Mouse (Mus musculus): ENCODE results near the gene Btn2a2. TPM values are rescaled to one million over a fixed set of nuclear protein-coding genes. Genes with fewer than 3 reads are reported as not detected.

Gene Btn2a2
- total RNA-seq, 2 experiments from 2014 or later, result 0.65 to 1.4 TPM

DNA sequence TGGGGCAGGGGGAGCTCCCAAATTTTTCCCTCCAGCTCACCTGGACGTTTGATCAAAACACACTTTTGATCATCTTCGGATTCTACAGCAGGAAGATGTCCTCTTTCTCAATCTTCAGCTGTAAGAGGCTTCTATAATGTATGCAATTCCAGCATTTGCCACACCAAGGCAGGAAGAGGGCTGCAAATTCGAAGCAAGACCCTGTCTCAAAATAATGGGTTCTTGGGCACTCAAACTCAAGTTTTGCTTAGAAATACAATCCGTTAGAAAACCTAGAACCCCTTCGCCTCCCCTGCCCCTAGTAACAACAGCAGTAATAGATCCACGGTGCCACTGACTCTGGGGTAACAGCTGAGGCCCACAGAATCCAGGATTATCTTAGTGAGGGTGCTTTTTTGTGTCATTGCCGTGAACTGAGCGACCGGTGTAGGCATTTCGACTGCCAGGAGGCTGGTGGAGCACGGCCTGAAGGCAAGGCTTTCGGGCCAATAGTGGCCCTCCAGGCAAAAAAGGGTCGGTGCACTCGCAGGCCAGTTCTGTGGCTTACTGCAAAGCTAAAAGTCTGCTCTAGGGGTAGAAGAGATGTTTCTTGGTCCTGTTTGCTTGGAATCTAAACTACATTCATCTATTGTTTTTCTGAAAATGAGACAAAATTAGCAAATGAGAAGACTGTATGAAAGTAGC is 17.1 kb upstream of the Btn2a2 start:
- no peak for DNase-seq (ENCODE audit: extremely low spot score in 1 of 2, low spot score in 2 of 2)
- no peak overlapping the region for H3K27ac ChIP-seq
- no peak; the same call in 1 of the 2 replicates for TF ChIP-seq CTCF (IDR thresholded peaks at IDR 0.05)
- no peak overlapping the region for H3K4me3 ChIP-seq
- intact Hi-C loops (cut with DNase I), result no loop called here

DNA sequence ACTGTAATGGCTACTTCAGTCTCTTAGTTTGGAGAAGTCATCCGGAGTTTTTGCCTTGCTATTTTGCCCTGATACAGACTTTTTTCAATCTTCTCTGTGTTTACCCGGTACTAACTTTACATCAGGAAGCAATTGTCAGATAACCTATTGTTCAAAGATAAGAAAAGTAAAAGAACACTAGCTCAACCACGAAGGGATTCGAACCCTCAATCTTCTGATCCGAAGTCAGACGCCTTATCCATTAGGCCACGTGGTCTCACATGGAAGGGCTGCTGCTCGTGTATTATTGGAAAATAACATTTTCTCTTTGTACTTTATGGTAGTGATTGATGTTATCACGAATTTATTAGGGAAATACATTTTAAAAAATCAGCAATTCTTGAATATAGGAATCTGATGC is 15.1 kb upstream of the Btn2a2 start:
- H3K4me3 ChIP-seq, result no peak overlapping the region

DNA sequence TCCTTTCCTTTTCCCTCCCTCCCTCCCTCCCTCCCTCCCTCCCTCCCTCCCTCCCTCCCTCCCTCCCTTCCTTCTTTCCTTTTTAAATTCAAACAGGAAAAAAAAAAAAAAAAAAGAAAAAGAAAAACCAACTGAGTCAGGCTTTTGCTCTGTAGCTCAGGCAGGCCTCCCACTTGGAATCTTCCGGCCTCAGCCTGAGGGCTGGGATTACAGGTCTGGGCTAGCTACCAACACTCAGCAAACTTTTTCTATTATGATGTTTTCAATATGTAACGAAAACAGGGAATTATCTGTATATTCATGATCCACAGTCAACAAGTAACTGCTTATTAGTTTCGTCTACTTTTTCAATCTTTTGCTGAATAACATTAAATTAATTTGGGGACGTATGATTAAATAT is 14.3 kb upstream of the Btn2a2 start:
- no peak for TF ChIP-seq CTCF (IDR thresholded peaks at IDR 0.05)
- intact Hi-C loops (cut with DNase I), result loop anchor here (5.0 kb wide), 1 partner anchor 51 kb away; no protein-coding TSS in a partner anchor
- Histone ChIP-seq H3K4me3 (no peak overlapping the region), H3K27ac (no peak overlapping the region)
- DNase-seq (ENCODE audit: extremely low spot score in 1 of 2, low spot score in 2 of 2), result no peak

More for the DNA sequence above, 15.1 kb upstream of the Btn2a2 start:
- intact Hi-C loops (cut with DNase I), result loop anchor here (5.0 kb wide), 1 partner anchor 51 kb away; no protein-coding TSS in a partner anchor
- no peak for TF ChIP-seq CTCF (IDR thresholded peaks at IDR 0.05)
- peak; percentile 53 to 63 for DNase-seq (ENCODE audit: extremely low spot score in 1 of 2, low spot score in 2 of 2)
- H3K27ac ChIP-seq, result no peak overlapping the region

DNA sequence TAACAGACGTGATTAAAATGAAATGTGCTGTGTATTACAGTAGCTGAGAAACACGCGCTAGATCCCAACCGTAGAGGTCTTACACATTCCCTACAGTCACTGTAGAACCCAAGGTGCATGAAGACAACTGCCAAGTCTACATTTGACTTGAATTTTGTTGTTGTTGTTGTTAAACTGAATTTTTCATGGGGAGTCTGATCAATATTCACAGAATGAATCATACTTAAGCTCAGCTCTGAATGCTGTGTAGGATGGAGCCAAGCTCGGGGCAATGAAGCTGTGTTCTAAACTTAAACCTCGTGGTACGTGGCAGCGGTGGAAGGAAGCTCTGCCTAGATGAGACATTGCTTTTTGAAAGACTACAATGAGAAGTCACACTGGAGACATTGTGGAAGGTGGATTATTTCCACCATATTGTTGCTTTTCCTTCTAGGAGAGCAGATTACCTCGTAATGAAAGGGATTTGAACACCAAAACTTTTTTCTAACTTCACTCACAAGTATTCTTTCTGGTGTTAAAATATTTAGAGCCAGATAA is 13.4 kb upstream of the Btn2a2 start:
- DNase-seq (ENCODE audit: extremely low spot score in 1 of 2, low spot score in 2 of 2), result no peak
- TF ChIP-seq CTCF (IDR thresholded peaks at IDR 0.05), result no peak
- intact Hi-C loops (cut with DNase I), result loop anchor here (5.0 kb wide), 1 partner anchor 50 kb away; no protein-coding TSS in a partner anchor
- Histone ChIP-seq H3K27ac (no peak overlapping the region), H3K4me3 (no peak overlapping the region)

DNA sequence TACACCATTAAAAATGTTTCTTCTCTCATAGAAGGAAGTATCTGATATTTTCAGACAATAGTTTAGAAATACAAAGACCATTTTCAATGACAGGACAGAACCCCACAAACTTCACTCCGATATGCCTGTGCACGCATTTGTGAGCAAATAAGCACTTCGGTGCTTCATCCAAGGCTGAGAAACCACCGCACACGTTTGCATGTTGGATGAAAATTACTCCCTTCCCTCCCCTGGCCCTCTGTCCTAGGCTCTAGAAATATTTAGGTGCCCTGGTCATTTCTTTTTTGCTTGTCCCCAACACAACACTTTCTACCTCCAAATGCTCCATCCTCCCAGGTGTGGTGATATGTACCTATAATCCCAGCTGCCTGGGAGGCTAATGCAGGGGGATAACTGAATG is 12.9 kb upstream of the Btn2a2 start:
- no peak for TF ChIP-seq CTCF (IDR thresholded peaks at IDR 0.05)
- no peak for DNase-seq (ENCODE audit: extremely low spot score in 1 of 2, low spot score in 2 of 2)
- intact Hi-C loops (cut with DNase I), result loop anchor here (2.0 to 5.0 kb wide), 2 partner anchors 15 to 49 kb away; no protein-coding TSS in a partner anchor
- Histone ChIP-seq H3K4me3 (no peak overlapping the region), H3K27ac (no peak overlapping the region)

DNA sequence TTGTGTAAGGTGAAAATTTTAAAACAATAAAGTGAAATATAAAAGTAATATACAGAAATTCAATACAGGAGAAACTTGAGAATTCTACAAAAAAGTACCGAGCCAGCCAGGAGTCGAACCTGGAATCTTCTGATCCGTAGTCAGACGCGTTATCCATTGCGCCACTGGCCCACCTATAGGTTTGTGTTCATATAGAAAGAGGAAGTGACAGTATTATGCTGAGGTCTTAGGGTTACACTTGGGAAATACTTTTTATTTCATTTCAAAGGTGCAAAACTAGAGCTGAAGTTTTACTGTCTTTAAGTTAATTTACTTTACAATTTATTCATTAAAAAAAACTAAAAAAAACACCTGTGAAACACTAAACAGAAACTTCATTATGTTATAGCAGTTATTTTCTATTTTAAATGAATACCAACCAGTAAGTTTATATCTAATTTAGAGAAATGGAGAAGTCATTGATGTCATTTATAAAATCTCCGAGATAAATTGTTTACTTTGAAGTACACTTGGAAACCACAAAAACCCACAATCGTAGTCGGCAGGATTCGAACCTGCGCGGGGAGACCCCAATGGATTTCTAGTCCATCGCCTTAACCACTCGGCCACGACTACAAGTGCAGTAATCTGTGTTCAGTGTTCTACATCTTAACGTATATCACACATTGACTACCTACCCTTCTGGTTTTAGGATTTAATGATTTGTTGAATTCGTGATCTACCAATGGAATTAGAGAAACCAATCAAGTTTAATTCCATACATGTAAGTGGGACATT is 12.0 kb upstream of the Btn2a2 start:
- no peak for TF ChIP-seq CTCF (IDR thresholded peaks at IDR 0.05)
- intact Hi-C loops (cut with DNase I), result loop anchor here (2.0 to 5.0 kb wide), 2 partner anchors 16 to 48 kb away; no protein-coding TSS in a partner anchor
- Histone ChIP-seq H3K4me3 (no peak overlapping the region), H3K27ac (no peak overlapping the region)
- DNase-seq (ENCODE audit: extremely low spot score in 1 of 2, low spot score in 2 of 2), result peak; percentile 79 to 85

GRCm38 (mm10) chr13:23499943-23500342 is 11.3 kb upstream of the Btn2a2 start:
- TF ChIP-seq CTCF (IDR thresholded peaks at IDR 0.05), result no peak
- no peak overlapping the region for H3K27ac ChIP-seq
- no peak overlapping the region for H3K4me3 ChIP-seq
- DNase-seq (ENCODE audit: extremely low spot score in 1 of 2, low spot score in 2 of 2), result no peak
- intact Hi-C loops (cut with DNase I), result loop anchor here (2.0 to 5.0 kb wide), 2 partner anchors 17 to 48 kb away; no protein-coding TSS in a partner anchor

DNA sequence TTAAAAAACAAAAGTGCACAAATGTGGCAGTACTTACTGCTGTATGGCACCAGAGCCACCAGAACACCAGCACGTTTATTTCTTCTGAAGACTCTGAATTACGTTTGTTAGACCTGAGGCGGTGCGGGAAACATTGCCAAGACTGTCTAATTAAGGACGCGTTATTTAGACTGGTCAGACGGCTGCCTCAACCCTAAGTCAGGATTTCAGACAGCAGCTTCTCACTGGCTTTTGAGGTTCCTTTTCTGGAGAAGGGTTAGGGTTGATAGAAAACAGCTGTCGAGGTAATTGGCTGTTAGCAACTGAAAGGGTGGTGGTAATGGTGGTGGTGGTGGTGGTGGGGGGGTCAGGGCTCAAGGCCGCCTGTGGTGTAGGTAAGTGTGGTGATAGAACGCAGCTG is 10.0 kb upstream of the Btn2a2 start:
- no peak for TF ChIP-seq CTCF (IDR thresholded peaks at IDR 0.05)
- Histone ChIP-seq H3K27ac (no peak overlapping the region), H3K4me3 (peak overlapping the region; percentile 31; the same call in 1 of the 2 replicates)
- intact Hi-C loops (cut with DNase I), result no loop called here
- no peak for DNase-seq (ENCODE audit: extremely low spot score in 1 of 2, low spot score in 2 of 2)

GRCm38 (mm10) chr13:23497656-23498321 is 9.1 kb upstream of the Btn2a2 start:
- Histone ChIP-seq H3K4me3 (peak overlapping the region; percentile 31; the same call in 1 of the 2 replicates), H3K27ac (no peak overlapping the region)
- peak; percentile 49 for DNase-seq (ENCODE audit: extremely low spot score in 1 of 2, low spot score in 2 of 2)
- TF ChIP-seq CTCF (IDR thresholded peaks at IDR 0.05), result no peak
- intact Hi-C loops (cut with DNase I), result no loop called here

DNA sequence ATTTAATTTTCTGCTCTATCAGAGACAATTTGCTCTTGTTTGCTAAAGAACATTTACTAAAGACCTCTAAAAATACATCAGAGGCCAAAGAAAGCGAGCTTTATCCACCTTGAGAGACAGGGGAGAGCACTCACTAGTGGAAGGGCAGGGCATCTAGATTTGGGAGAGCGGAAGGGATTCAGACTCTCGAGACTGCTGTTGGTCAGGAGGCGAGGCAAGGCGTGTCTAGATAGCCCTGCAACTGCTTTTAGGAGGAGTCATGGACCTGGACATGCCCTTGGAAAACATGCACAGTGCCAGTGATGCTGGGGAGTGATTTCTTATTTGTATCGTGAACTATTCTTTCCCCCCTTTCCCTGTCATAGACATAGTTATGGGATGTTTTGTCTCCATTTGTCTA is 6.9 kb upstream of the Btn2a2 start:
- TF ChIP-seq CTCF (IDR thresholded peaks at IDR 0.05), result no peak
- intact Hi-C loops (cut with DNase I), result no loop called here
- no peak overlapping the region for H3K27ac ChIP-seq
- no peak for DNase-seq (ENCODE audit: extremely low spot score in 1 of 2, low spot score in 2 of 2)
- H3K4me3 ChIP-seq, result no peak overlapping the region

DNA sequence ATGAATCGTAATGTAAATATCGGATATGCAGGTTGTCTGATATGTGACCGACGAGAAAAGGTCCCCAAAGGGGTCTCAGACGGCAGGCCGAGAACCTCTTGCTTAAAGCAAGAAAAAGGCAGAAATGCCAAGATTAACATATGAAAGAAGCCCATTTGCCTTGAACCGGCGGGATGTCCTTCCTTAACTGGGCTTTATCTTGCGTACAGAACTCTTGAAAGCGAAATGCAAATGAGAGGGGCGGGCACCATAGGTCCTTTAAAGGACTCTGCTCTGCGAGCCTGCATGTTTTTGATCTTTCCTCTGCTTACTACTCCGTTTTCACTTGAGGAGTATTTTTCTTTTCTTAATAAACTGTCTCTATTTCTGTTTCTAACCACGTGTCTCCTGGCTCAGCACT is 3.3 kb upstream of the Btn2a2 start:
- H3K27ac ChIP-seq, result no peak overlapping the region
- no peak overlapping the region for H3K4me3 ChIP-seq
- intact Hi-C loops (cut with DNase I), result no loop called here

More for the DNA sequence above, 3.3 kb upstream of the Btn2a2 start:
- no peak for DNase-seq (ENCODE audit: extremely low spot score in 1 of 2, low spot score in 2 of 2)
- TF ChIP-seq CTCF (IDR thresholded peaks at IDR 0.05), result no peak
